Mouse (Mus musculus) myocyte (in vitro differentiated cells): Measurements from ENCODE around the gene Golga2. TPM values are rescaled to one million over a fixed set of nuclear protein-coding genes. Genes with fewer than 3 reads are reported as not detected.

Source experiments
- H3K27me3 ChIP-seq: one replicate; pipeline ENCODE4 v1.6.1; 2011; ENCODE audit not compliant: control insufficient read depth, insufficient read depth, insufficient read length
- H3K36me3 ChIP-seq: one replicate; pipeline ENCODE4 v1.6.1; 2011; ENCODE audit not compliant: control insufficient read depth, insufficient read depth
- H3K4me2 ChIP-seq: one replicate; pipeline ENCODE4 v1.6.1; 2011; ENCODE audit warnings: low read depth, control low read depth
- H3K4me3 ChIP-seq: one replicate; pipeline ENCODE4 v1.5.1; 2011; ENCODE audit warnings: mild to moderate bottlenecking, control low read depth, moderate library complexity
- H3K79me2 ChIP-seq: one replicate; pipeline ENCODE4 v1.6.1; 2011; ENCODE audit not compliant: control insufficient read depth, insufficient read depth
- H3ac ChIP-seq: one replicate; pipeline ENCODE4 v1.6.1; 2011; ENCODE audit not compliant: control insufficient read depth, insufficient read length
- CEBPB ChIP-seq: IDR thresholded peaks from 2 replicates; pipeline ENCODE4 v1.6.1; 2011; ENCODE audit warnings: mild to moderate bottlenecking, moderate library complexity; ENCODE audit not compliant: poor library complexity, insufficient read depth, severe bottlenecking
- E2F4 ChIP-seq: IDR thresholded peaks from one replicate; pipeline ENCODE4 v1.6.1; 2011; ENCODE audit warnings: mild to moderate bottlenecking, control low read depth, moderate library complexity; ENCODE audit not compliant: insufficient read depth
- MAX ChIP-seq: IDR thresholded peaks from one replicate; pipeline ENCODE4 v1.6.1; 2011; ENCODE audit warnings: low read depth, mild to moderate bottlenecking, control low read depth
- MYOD1 ChIP-seq, 3 experiments: IDR thresholded peaks; one replicate each; pipeline ENCODE4 v1.6.1; 2011; ENCODE audit warnings: control low read depth in 2 of 3, low read depth in 2 of 3, mild to moderate bottlenecking in 2 of 3, moderate library complexity in 1 of 3; ENCODE audit not compliant: insufficient read length in 2 of 3, control insufficient read depth in 1 of 3
- MYOG ChIP-seq, 3 experiments: IDR thresholded peaks; one replicate each; pipeline ENCODE4 v1.6.1; 2011; ENCODE audit warnings: control low read depth in 2 of 3, low read depth in 2 of 3, mild to moderate bottlenecking in 2 of 3; ENCODE audit not compliant: insufficient read length in 2 of 3, control insufficient read depth in 1 of 3, insufficient read depth in 1 of 3
- POLR2A ChIP-seq: IDR thresholded peaks from one replicate; pipeline ENCODE4 v1.6.1; 2011; ENCODE audit warnings: low read depth, mild to moderate bottlenecking, control low read depth, moderate library complexity; ENCODE audit not compliant: insufficient read length
- POLR2AphosphoS2 ChIP-seq: IDR thresholded peaks from one replicate; pipeline ENCODE4 v1.6.1; 2011; ENCODE audit warnings: low read depth, control low read depth; ENCODE audit not compliant: insufficient read length
- REST ChIP-seq: IDR thresholded peaks from one replicate; pipeline ENCODE4 v1.6.1; 2011; ENCODE audit warnings: mild to moderate bottlenecking, control low read depth, moderate library complexity; ENCODE audit not compliant: insufficient read depth, insufficient read length
- SRF ChIP-seq: IDR thresholded peaks from one replicate; pipeline ENCODE4 v1.6.1; 2011; ENCODE audit warnings: low read depth; ENCODE audit not compliant: control insufficient read depth, insufficient read length
- TCF12 ChIP-seq: IDR thresholded peaks from one replicate; pipeline ENCODE4 v1.6.1; 2011; ENCODE audit warnings: mild to moderate bottlenecking, control low read depth; ENCODE audit not compliant: poor library complexity, insufficient read depth, severe bottlenecking
- TCF3 ChIP-seq: IDR thresholded peaks from one replicate; pipeline ENCODE4 v1.6.1; 2011; ENCODE audit warnings: low read depth, control low read depth; ENCODE audit not compliant: insufficient read length
- USF1 ChIP-seq: IDR thresholded peaks from one replicate; pipeline ENCODE4 v1.6.1; 2011; ENCODE audit warnings: low read depth, mild to moderate bottlenecking, control low read depth, moderate library complexity
- polyA plus RNA-seq: library from polyadenylated mRNA; unstranded; fragments of >200 nt; fragmentation: generic; extraction: Trizol; gene quantifications from one replicate; pipeline ENCODE4 v1.2.1, GENCODE M21; 2012; ENCODE audit warnings: missing spikeins

Gene Golga2
- polyA plus RNA-seq, 1 experiment, result 60.7 TPM

- peaks cover 14% of the 10 kb centered on the region for H3K36me3 ChIP-seq
- H3K4me3 ChIP-seq, result no peak overlapping the region
Measured at GRCm38 (mm10) chr2:32248377-32249361, 38.5 kb upstream of the Golga2 start.

GRCm38 (mm10) chr2:32251791-32252527, 35.2 kb upstream of the Golga2 start:
- no peaks in the 10 kb centered on the region for H3K79me2 ChIP-seq
- H3K27me3 ChIP-seq, result no peaks in the 10 kb centered on the region
- no peak overlapping the region for H3K4me2 ChIP-seq
- H3ac ChIP-seq, result no peak overlapping the region
- no peak overlapping the region for H3K4me3 ChIP-seq
- TF ChIP-seq POLR2AphosphoS2, result peak; percentile 14
- no peak for TF ChIP-seq POLR2A
- peaks cover 14% of the 10 kb centered on the region for H3K36me3 ChIP-seq

More at GRCm38 (mm10) chr2:32248377-32249361, 38.5 kb upstream of the Golga2 start:
- no peak overlapping the region for H3ac ChIP-seq
- TF ChIP-seq TCF3 (no peak), POLR2AphosphoS2 (peak; percentile 2)
- no peaks in the 10 kb centered on the region for H3K27me3 ChIP-seq
- H3K4me2 ChIP-seq, result no peak overlapping the region
- no peaks in the 10 kb centered on the region for H3K79me2 ChIP-seq

GRCm38 (mm10) chr2:32252658-32253057, 34.5 kb upstream of the Golga2 start:
- no peaks in the 10 kb centered on the region for H3K79me2 ChIP-seq
- TF ChIP-seq MAX, result no peak
- no peak for TF ChIP-seq POLR2AphosphoS2
- no peak for TF ChIP-seq TCF12
- no peak for TF ChIP-seq CEBPB
- TF ChIP-seq MYOG (IDR thresholded peaks at IDR 0.05; ENCODE audit: control insufficient read depth in 1 of 3, insufficient read depth in 1 of 3, insufficient read length in 2 of 3, low read depth in 2 of 3), result no peak
- TF ChIP-seq USF1, result no peak
- no peak for TF ChIP-seq POLR2A
- TF ChIP-seq MYOD1 (IDR thresholded peaks at IDR 0.05; ENCODE audit: control insufficient read depth in 1 of 3, insufficient read length in 2 of 3, low read depth in 2 of 3), result no peak
- no peak for TF ChIP-seq TCF3
- no peak for TF ChIP-seq E2F4
- TF ChIP-seq SRF, result no peak
- TF ChIP-seq REST, result no peak
- H3K27me3 ChIP-seq, result no peaks in the 10 kb centered on the region
- H3ac ChIP-seq, result no peak overlapping the region
- peaks cover 7% of the 10 kb centered on the region for H3K36me3 ChIP-seq
- no peak overlapping the region for H3K4me3 ChIP-seq
- no peak overlapping the region for H3K4me2 ChIP-seq

GRCm38 (mm10) chr2:32253352-32253751, 33.8 kb upstream of the Golga2 start:
- Histone ChIP-seq H3ac (no peak overlapping the region), H3K4me2 (no peak overlapping the region), H3K27me3 (no peaks in the 10 kb centered on the region), H3K36me3 (peaks cover 4% of the 10 kb centered on the region), H3K79me2 (no peaks in the 10 kb centered on the region), H3K4me3 (no peak overlapping the region)
- no peak for TF ChIP-seq E2F4
- TF ChIP-seq POLR2AphosphoS2, result no peak
- TF ChIP-seq REST, result no peak
- no peak for TF ChIP-seq TCF12
- TF ChIP-seq MYOD1 (IDR thresholded peaks at IDR 0.05; ENCODE audit: control insufficient read depth in 1 of 3, insufficient read length in 2 of 3, low read depth in 2 of 3), result no peak
- TF ChIP-seq MAX, result no peak
- no peak for TF ChIP-seq SRF
- no peak for TF ChIP-seq POLR2A
- no peak for TF ChIP-seq CEBPB
- no peak for TF ChIP-seq MYOG (IDR thresholded peaks at IDR 0.05; ENCODE audit: control insufficient read depth in 1 of 3, insufficient read depth in 1 of 3, insufficient read length in 2 of 3, low read depth in 2 of 3)
- TF ChIP-seq USF1, result no peak
- TF ChIP-seq TCF3, result no peak

- TF ChIP-seq POLR2AphosphoS2 (no peak), POLR2A (no peak)
- Histone ChIP-seq H3K4me2 (no peak overlapping the region), H3K27me3 (no peaks in the 10 kb centered on the region), H3K79me2 (peaks cover 8% of the 10 kb centered on the region), H3ac (no peak overlapping the region), H3K36me3 (peaks cover 4% of the 10 kb centered on the region), H3K4me3 (no peak overlapping the region)
Measured at GRCm38 (mm10) chr2:32254563-32254962, 32.6 kb upstream of the Golga2 start.
